Mouse (Mus musculus): ENCODE results near the gene Btg2.

DNA sequence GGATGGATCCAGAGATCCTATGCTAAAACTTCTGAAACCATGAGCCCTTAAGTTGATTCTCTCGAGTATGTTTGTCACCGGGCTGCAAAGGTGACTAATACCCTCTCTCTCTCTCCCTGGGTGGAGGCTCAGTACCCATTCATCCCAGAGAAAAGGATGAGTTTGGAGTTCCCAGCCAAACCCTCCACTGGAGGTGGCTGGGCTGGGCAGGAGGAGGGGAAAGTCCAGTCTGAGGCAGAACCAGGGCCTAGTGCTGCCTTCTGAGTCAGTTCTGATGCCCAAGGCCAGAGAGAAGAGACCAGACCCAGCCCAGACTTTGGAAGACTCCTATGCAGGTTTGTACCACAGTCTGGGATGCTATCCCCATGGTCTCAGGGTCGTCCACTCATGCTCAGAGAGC lies 22.7 kb upstream of the Btg2 start:
- TF ChIP-seq CTCF (IDR thresholded peaks at IDR 0.05; ENCODE audit: borderline replicate concordance, control insufficient read depth, extremely low read depth, insufficient read depth, low read length, poor library complexity), result no peak
- TF ChIP-seq POLR2A (IDR thresholded peaks at IDR 0.05; ENCODE audit: control insufficient read depth, extremely low read depth, insufficient read depth, low read length, poor library complexity), result no peak
